Mouse (Mus musculus) E14TG2a.4 (cell line): Measurements from ENCODE around the gene Mroh3.

Experiments
- CTCF ChIP-seq: conservative IDR thresholded peaks from 2 replicates; pipeline ENCODE4 v1.5.1; 2014; ENCODE audit warnings: low read length
- POU5F1 ChIP-seq: IDR thresholded peaks from 2 replicates; pipeline ENCODE4 v1.6.1; 2014; ENCODE audit warnings: low read length, borderline replicate concordance

DNA sequence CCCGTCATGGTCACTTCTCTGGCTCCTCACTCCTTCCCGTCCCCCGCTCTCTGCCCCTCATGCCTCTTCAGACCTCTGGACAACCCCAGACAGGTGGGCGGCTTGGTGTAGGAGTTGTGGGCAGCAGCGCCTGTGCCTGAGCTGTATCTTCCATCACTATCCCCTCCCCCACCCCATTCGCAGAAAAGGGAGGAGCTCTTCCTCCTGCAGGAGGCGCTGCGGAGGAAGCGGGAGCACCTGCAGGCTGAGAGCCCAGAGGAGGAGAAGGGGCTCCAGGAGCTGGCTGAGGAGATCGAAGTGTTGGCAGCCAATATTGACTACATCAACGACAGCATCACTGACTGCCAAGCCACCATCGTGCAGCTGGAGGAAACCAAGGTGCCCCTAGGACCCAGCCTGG is 52.8 kb downstream of the Mroh3 start:
- peak; percentile 53 for TF ChIP-seq CTCF
- no peak for TF ChIP-seq POU5F1
